Mouse (Mus musculus) forebrain, embryonic 13.5 days (tissue): ENCODE data around the gene Med13l. TPM values are rescaled to one million over a fixed set of nuclear protein-coding genes. Genes with fewer than 3 reads are reported as not detected.

Source experiments
- ATAC-seq: fragments of 200-750 bp; cut with Nextera tagmentation; 2 replicates; pipeline ENCODE4 v1.8.0; 2017
- H3K27ac ChIP-seq: fragments of 300-500 bp; sonication (generic); 2 replicates; pipeline ENCODE4 v1.5.1; 2015; ENCODE audit warnings: inconsistent platforms, mild to moderate bottlenecking, moderate library complexity
- H3K27me3 ChIP-seq: fragments of 300-500 bp; sonication (generic); 2 replicates; pipeline ENCODE4 v1.6.1; 2015; ENCODE audit warnings: mild to moderate bottlenecking, inconsistent platforms
- H3K36me3 ChIP-seq: fragments of 300-500 bp; sonication (generic); 2 replicates; pipeline ENCODE4 v1.6.1; 2015; ENCODE audit warnings: mild to moderate bottlenecking, inconsistent platforms; ENCODE audit not compliant: poor library complexity, severe bottlenecking
- H3K4me1 ChIP-seq: fragments of 300-500 bp; sonication (generic); 2 replicates; pipeline ENCODE4 v1.6.1; 2015; ENCODE audit warnings: inconsistent platforms
- H3K4me2 ChIP-seq: fragments of 300-500 bp; sonication (generic); 2 replicates; pipeline ENCODE4 v1.6.1; 2015; ENCODE audit warnings: inconsistent platforms, mild to moderate bottlenecking, moderate library complexity
- H3K4me3 ChIP-seq: fragments of 300-500 bp; sonication (generic); 2 replicates; pipeline ENCODE4 v1.5.1; 2015; ENCODE audit warnings: mild to moderate bottlenecking, inconsistent platforms
- H3K9ac ChIP-seq: fragments of 300-500 bp; sonication (generic); 2 replicates; pipeline ENCODE4 v1.6.1; 2015; ENCODE audit warnings: mild to moderate bottlenecking, inconsistent platforms
- H3K9me3 ChIP-seq: fragments of 300-500 bp; sonication (generic); replicated peaks from 2 replicates; pipeline ENCODE4 v1.6.1; 2016; ENCODE audit warnings: inconsistent platforms
- WGBS: fragments of 180-500 bp; shearing (Covaris S2); methylation state at CpG from one replicate; pipeline ENCODE4 v1.1.7; 2015; 5-methylcytosine and 5-hydroxymethylcytosine counted together
- polyA plus RNA-seq: library from polyadenylated mRNA; unstranded; fragments of >200 nt; fragmentation: Nextera tagmentation; extraction: Ambion mirVana; gene quantifications from 2 replicates; pipeline ENCODE4 v1.2.1, GENCODE M21; 2015

Med13l gene
- polyA plus RNA-seq, 1 experiment from 2014 or later = 17.8 TPM

- peak; percentile 93 for ATAC-seq
- Histone ChIP-seq H3K36me3 (no peaks in the 10 kb centered on the region), H3K27me3 (peaks cover 14% of the 10 kb centered on the region), H3K4me2 (peak overlapping the region; percentile 79), H3K27ac (peak overlapping the region; percentile 97), H3K4me1 (peaks cover 36% of the 10 kb centered on the region), H3K9ac (peak overlapping the region; percentile 94), H3K4me3 (peak overlapping the region; percentile 86), H3K9me3 (peaks cover 4% of the 10 kb centered on the region; the same call in 1 of the 2 replicates)
- whole genome bisulfite sequencing = under 1% methylated on average over 50 of the region's 101 CpGs
Measured at GRCm38 (mm10) chr5:118559584-118560384, 695 bp upstream of the Med13l start.

DNA sequence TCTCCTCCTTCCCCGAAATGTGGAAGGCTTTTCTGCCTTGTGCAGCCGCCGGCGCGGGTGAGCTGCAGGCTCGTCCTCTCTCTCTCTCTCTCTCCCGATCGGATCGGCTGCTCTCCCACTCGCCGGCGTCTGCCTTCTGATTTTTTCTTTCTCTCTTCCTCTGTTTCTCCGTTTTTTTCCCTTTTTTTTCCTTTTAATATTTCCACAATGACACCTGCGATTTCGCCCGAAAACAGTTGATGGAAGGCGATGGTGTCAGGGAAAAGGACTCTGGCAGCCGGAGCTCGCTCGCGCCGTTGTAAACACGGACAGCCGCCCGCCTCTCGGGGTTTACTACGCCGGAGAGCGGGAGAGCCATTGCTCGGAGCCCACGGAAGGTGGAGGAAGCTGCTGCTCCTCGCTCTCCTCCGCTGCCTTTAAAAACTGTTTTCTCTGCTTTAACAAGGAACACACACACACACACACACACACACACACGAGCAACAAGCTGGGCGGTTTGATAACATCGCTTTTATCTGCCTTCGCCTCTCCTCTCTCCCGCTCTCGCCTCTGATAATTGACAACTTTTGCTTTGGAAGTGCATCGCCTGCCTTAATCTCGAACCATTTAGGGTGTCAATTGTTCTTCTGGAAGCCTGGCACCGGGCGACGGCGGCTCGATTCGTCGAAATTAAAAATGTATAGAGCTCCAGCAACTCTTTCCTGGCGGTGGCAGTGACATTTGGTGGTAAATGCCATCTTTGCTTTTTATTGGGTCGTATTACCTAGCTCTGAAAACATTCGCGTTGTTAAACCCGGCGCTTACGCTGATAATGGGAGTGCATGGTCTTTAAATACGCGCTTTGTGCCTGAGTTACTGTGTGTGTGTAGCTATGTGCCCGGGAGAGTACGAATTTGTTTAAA, 858 bp downstream of the Med13l start:
- H3K36me3 ChIP-seq = no peaks in the 10 kb centered on the region
- no peaks in the 10 kb centered on the region for H3K9me3 ChIP-seq
- 0 out of 2 replicates have a peak, but pooled peaks have one; percentile 20 for ATAC-seq
- peaks cover 3% of the 10 kb centered on the region for H3K27me3 ChIP-seq
- peak overlapping the region; percentile 92 for H3K27ac ChIP-seq
- peak overlapping the region; percentile 79 for H3K4me2 ChIP-seq
- peak overlapping the region; percentile 86 for H3K4me3 ChIP-seq
- under 1% methylated on average over 59 of the region's 59 CpGs for WGBS
- H3K4me1 ChIP-seq = peaks cover 52% of the 10 kb centered on the region
- peak overlapping the region; percentile 94 for H3K9ac ChIP-seq

GRCm38 (mm10) chr5:118562206-118562605, 1.7 kb downstream of the Med13l start:
- WGBS = 17% methylated on average over 3 of the region's 3 CpGs
- ATAC-seq = no peak
- Histone ChIP-seq H3K4me2 (peak overlapping the region; percentile 79), H3K9ac (peak overlapping the region; percentile 94), H3K27ac (no peak overlapping the region), H3K36me3 (no peaks in the 10 kb centered on the region), H3K4me1 (peaks cover 59% of the 10 kb centered on the region), H3K27me3 (peaks cover 2% of the 10 kb centered on the region; the same call in 1 of the 2 replicates), H3K9me3 (no peaks in the 10 kb centered on the region), H3K4me3 (peak overlapping the region; percentile 86)

- WGBS = 27% methylated on average over 6 of the region's 6 CpGs
- Histone ChIP-seq H3K27me3 (no peaks in the 10 kb centered on the region), H3K9me3 (no peaks in the 10 kb centered on the region), H3K9ac (no peak overlapping the region), H3K36me3 (no peaks in the 10 kb centered on the region), H3K27ac (no peak overlapping the region), H3K4me3 (no peak overlapping the region), H3K4me2 (peak overlapping the region; percentile 17; the same call in 1 of the 2 replicates), H3K4me1 (peaks cover 73% of the 10 kb centered on the region)
- no peak for ATAC-seq
Measured at GRCm38 (mm10) chr5:118563590-118563989, 3.1 kb downstream of the Med13l start.

- H3K27ac ChIP-seq = no peak overlapping the region
- H3K27me3 ChIP-seq = no peaks in the 10 kb centered on the region
- H3K4me2 ChIP-seq = no peak overlapping the region
- WGBS = 10% methylated on average over 7 of the region's 7 CpGs
- H3K4me3 ChIP-seq = no peak overlapping the region
- no peak for ATAC-seq
- peaks cover 89% of the 10 kb centered on the region for H3K4me1 ChIP-seq
- no peaks in the 10 kb centered on the region for H3K9me3 ChIP-seq
- H3K9ac ChIP-seq = no peak overlapping the region
- H3K36me3 ChIP-seq = no peaks in the 10 kb centered on the region
Measured at GRCm38 (mm10) chr5:118567395-118567794, 6.9 kb downstream of the Med13l start.

DNA sequence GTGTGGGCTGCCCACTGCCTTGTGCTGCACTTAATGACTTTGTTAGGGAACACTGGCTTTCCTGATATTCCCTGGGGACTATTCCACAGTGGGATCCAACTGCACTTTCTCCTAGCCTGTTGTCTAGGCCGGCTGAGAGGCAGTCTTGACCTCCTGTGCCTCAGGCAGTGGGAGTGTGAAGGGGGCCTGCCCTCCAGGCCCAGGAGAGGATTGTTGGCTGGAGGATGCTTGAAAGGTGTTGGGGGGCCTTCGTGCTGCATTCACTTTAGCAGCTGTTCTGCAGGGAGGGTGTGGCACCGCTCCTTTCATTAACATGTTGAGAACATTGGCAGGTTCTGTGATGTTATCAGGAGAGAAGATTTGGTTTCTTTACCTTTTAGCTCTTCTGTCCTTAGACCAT, 8.5 kb downstream of the Med13l start:
- H3K9me3 ChIP-seq = no peaks in the 10 kb centered on the region
- peaks cover 88% of the 10 kb centered on the region for H3K4me1 ChIP-seq
- H3K4me3 ChIP-seq = no peak overlapping the region
- no peak overlapping the region for H3K4me2 ChIP-seq
- H3K27me3 ChIP-seq = no peaks in the 10 kb centered on the region
- H3K27ac ChIP-seq = no peak overlapping the region
- H3K9ac ChIP-seq = peak overlapping the region; percentile 1; the same call in 1 of the 2 replicates
- no peak for ATAC-seq
- no peaks in the 10 kb centered on the region for H3K36me3 ChIP-seq
- 31% methylated on average over 3 of the region's 3 CpGs for WGBS

DNA sequence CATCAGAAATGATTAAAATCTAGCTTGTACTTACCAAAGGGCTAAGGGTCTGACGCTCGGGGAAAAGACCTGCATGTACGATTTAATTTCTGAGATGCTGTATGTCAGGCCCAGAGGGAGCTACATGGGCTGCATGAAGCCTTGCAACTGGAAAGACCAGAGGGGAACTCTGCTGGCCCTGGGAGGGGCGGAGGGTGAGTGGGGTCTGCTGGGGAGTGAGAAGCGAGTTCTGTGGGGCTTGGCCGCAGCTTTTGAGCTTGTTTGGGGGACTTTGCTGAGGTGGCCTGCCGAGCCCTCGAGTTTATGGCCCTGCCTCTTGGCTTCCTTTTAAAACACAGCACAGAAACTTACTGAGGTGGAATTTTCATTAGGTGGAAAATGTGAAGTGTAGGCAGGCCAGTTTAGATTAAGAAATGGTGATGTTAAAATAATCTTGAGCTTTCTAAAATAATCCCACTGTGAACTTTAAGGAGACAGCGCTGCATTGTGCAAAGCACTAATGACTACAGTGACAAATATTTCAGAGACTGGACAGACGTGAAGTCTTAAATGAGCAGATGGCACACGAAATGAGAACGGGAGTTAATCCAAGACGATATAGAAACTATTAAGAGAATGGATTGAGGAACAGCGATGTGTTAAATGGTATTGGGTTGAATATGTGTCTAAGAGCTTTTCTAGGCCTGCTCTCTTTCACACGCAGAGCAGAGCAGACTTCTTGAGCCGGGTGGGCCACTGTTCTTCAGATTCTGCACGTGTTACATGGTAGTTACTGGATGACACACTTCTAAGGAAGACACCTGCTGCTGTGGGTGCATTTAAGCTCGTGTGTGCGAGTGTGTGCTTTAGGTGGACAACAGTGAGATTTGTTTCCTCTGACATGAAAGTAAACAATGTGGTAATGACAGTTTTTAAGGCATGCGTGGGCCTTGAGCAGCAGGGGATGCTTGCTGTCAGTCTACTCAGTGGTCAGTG, 9.4 kb downstream of the Med13l start:
- Histone ChIP-seq H3K36me3 (no peaks in the 10 kb centered on the region), H3K27me3 (no peaks in the 10 kb centered on the region), H3K4me3 (no peak overlapping the region), H3K9me3 (no peaks in the 10 kb centered on the region), H3K9ac (peak overlapping the region; percentile 16; the same call in 1 of the 2 replicates), H3K27ac (peak overlapping the region; percentile 49), H3K4me2 (peak overlapping the region; percentile 20), H3K4me1 (peaks cover 89% of the 10 kb centered on the region)
- WGBS = 48% methylated on average over 20 of the region's 20 CpGs
- ATAC-seq = no peak

- Histone ChIP-seq H3K9ac (no peak overlapping the region), H3K4me1 (peaks cover 82% of the 10 kb centered on the region), H3K36me3 (no peaks in the 10 kb centered on the region), H3K9me3 (no peaks in the 10 kb centered on the region), H3K27me3 (no peaks in the 10 kb centered on the region), H3K4me2 (no peak overlapping the region), H3K27ac (no peak overlapping the region), H3K4me3 (no peak overlapping the region)
- WGBS = 52% methylated on average over 4 of the region's 4 CpGs
- ATAC-seq = no peak
Measured at GRCm38 (mm10) chr5:118571504-118571903, 11.0 kb downstream of the Med13l start.

- Histone ChIP-seq H3K4me3 (no peak overlapping the region), H3K4me2 (no peak overlapping the region), H3K9me3 (no peaks in the 10 kb centered on the region), H3K36me3 (no peaks in the 10 kb centered on the region), H3K27me3 (no peaks in the 10 kb centered on the region), H3K27ac (no peak overlapping the region), H3K9ac (peak overlapping the region; percentile 22; the same call in 1 of the 2 replicates), H3K4me1 (peaks cover 74% of the 10 kb centered on the region)
- 69% methylated on average over 3 of the region's 3 CpGs for WGBS
- no peak for ATAC-seq
Measured at GRCm38 (mm10) chr5:118574236-118574635, 13.8 kb downstream of the Med13l start.

- H3K36me3 ChIP-seq = no peaks in the 10 kb centered on the region
- no peak for ATAC-seq
Measured at GRCm38 (mm10) chr5:118574997-118575396, 14.5 kb downstream of the Med13l start.

GRCm38 (mm10) chr5:118575909-118576308, 15.4 kb downstream of the Med13l start:
- Histone ChIP-seq H3K27me3 (no peaks in the 10 kb centered on the region), H3K9me3 (no peaks in the 10 kb centered on the region; the same call in 1 of the 2 replicates), H3K4me2 (no peak overlapping the region), H3K4me1 (peaks cover 65% of the 10 kb centered on the region), H3K27ac (no peak overlapping the region; the same call in 1 of the 2 replicates), H3K36me3 (no peaks in the 10 kb centered on the region), H3K4me3 (no peak overlapping the region), H3K9ac (0 out of 2 replicates have a peak overlapping the region, but pooled peaks have one; percentile 16)
- 59% methylated on average over 6 of the region's 6 CpGs for WGBS
- ATAC-seq = no peak

More at GRCm38 (mm10) chr5:118574997-118575396, 14.5 kb downstream of the Med13l start:
- H3K9me3 ChIP-seq = no peaks in the 10 kb centered on the region
- H3K27ac ChIP-seq = no peak overlapping the region
- no peak overlapping the region for H3K4me2 ChIP-seq
- no peaks in the 10 kb centered on the region for H3K27me3 ChIP-seq
- no peak overlapping the region for H3K4me3 ChIP-seq
- peak overlapping the region; percentile 23; the same call in 1 of the 2 replicates for H3K9ac ChIP-seq
- peaks cover 72% of the 10 kb centered on the region for H3K4me1 ChIP-seq
- WGBS = 67% methylated on average over 7 of the region's 7 CpGs
